Mouse (Mus musculus) forebrain, embryonic 12.5 days (tissue): ENCODE measurements at regions not wholly inside any gene's neighbourhood (a gene's known extent, or its start where the extent isn't known, plus 50 kb on each side); places are given as distances from the start of the nearest gene placed in this dataset.

ENCODE experiments used
- ATAC-seq: fragments of 200-750 bp; cut with Nextera tagmentation; 2 replicates; pipeline ENCODE4 v1.8.0; 2017; ENCODE audit warnings: moderate TSS enrichment; ENCODE audit not compliant: low FRiP score
- H3K27ac ChIP-seq: fragments of 300-500 bp; sonication (generic); 2 replicates; pipeline ENCODE4 v1.5.1; 2016; ENCODE audit warnings: mild to moderate bottlenecking
- H3K27me3 ChIP-seq: fragments of 300-500 bp; sonication (generic); 2 replicates; pipeline ENCODE4 v1.6.1; 2016; ENCODE audit warnings: mild to moderate bottlenecking
- H3K36me3 ChIP-seq: fragments of 300-500 bp; sonication (generic); replicated peaks from 2 replicates; pipeline ENCODE4 v1.6.1; 2016; ENCODE audit warnings: mild to moderate bottlenecking
- H3K4me1 ChIP-seq: fragments of 300-500 bp; sonication (generic); 2 replicates; pipeline ENCODE4 v1.6.1; 2016
- H3K4me2 ChIP-seq: fragments of 300-500 bp; sonication (generic); 2 replicates; pipeline ENCODE4 v1.6.1; 2016; ENCODE audit warnings: mild to moderate bottlenecking, moderate library complexity
- H3K4me3 ChIP-seq: fragments of 300-500 bp; sonication (generic); replicated peaks from 2 replicates; pipeline ENCODE4 v1.5.1; 2016; ENCODE audit warnings: mild to moderate bottlenecking
- H3K9ac ChIP-seq: fragments of 300-500 bp; sonication (generic); 2 replicates; pipeline ENCODE4 v1.6.1; 2016; ENCODE audit warnings: mild to moderate bottlenecking
- H3K9me3 ChIP-seq: fragments of 300-500 bp; sonication (generic); 2 replicates; pipeline ENCODE4 v1.6.1; 2016
- WGBS: fragments of 180-500 bp; shearing (Covaris S2); methylation state at CpG from one replicate; pipeline ENCODE4 v1.1.7; 2016; 5-methylcytosine and 5-hydroxymethylcytosine counted together

DNA sequence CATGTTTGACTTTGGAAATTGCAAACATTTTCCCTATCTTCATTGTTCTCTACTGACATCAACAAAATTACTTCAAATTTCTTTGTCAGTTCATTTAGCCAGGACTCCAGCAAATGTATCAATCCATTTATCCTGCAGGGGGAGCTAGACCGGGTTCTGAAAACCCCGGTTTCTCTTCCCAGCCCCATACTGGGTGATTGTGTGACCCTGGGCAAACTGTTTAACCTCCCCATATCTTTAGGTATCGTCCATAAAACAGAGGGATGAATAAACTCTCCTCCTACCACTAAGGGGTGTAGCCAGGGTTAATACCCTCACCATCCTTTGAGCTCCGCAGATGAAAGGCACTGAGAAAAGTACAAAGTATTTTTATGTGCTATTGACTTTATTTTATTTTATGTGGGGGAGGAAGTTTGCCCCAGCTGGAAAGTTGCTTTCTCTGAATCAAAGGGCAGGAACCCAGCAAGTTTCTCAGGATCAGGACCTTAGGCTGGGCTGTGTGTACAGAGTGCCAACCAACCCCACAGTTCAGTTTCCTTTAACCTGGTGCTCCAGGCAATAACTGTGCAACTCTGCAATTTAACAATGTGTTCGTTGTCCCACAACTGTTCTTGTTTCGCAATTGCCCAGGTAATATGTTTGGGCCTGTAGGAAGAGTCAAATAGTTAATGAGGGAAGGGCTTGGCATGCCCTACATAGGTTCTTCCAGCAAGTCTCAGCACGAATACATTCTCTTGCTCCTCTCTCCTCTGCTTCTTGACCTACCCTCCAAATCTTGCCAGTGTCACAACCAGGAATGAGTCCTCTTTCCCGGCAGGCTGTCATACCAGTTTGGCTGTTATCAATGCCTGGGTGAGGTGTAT, 696.1 kb upstream of the A1bg start:
- H3K27me3 ChIP-seq = no peaks in the 10 kb centered on the region
- H3K4me3 ChIP-seq = no peak overlapping the region
- 75% methylated on average over 8 of the region's 8 CpGs for WGBS
- ATAC-seq = no peak
- no peak overlapping the region for H3K27ac ChIP-seq
- no peak overlapping the region for H3K4me2 ChIP-seq
- H3K36me3 ChIP-seq = no peaks in the 10 kb centered on the region
- H3K4me1 ChIP-seq = no peaks in the 10 kb centered on the region
- H3K9ac ChIP-seq = no peak overlapping the region
- no peaks in the 10 kb centered on the region for H3K9me3 ChIP-seq

DNA sequence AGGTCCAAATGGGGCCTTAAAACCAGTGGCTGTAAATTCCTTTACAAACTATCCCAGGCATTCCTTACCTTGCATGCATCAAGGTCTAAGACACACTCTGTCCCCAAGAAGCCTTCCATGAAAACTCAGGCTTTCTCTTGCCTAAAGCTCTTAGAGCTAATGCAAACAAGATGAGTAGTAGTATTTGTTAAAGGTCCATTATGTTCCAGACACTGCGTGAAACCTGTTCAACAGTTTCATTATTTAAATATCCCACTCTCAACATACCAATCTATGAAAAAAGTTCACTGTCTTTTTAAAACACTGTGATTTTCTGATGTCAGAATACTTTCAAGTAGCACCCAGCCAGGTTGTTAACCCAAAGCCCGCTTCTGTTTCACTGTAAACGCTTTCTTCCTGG, 687.9 kb upstream of the A1bg start:
- Histone ChIP-seq H3K36me3 (no peaks in the 10 kb centered on the region), H3K9me3 (no peaks in the 10 kb centered on the region), H3K4me2 (no peak overlapping the region), H3K4me1 (no peaks in the 10 kb centered on the region), H3K4me3 (no peak overlapping the region), H3K9ac (no peak overlapping the region), H3K27ac (no peak overlapping the region), H3K27me3 (no peaks in the 10 kb centered on the region)
- no peak for ATAC-seq
- WGBS = 81% methylated on average over 3 of the region's 3 CpGs

- H3K4me1 ChIP-seq = no peaks in the 10 kb centered on the region
- H3K9me3 ChIP-seq = no peaks in the 10 kb centered on the region
- no peak overlapping the region for H3K4me2 ChIP-seq
- ATAC-seq = no peak
- H3K36me3 ChIP-seq = no peaks in the 10 kb centered on the region
- no peak overlapping the region for H3K9ac ChIP-seq
- no peaks in the 10 kb centered on the region for H3K27me3 ChIP-seq
- H3K27ac ChIP-seq = no peak overlapping the region
- H3K4me3 ChIP-seq = no peak overlapping the region
- 90% methylated on average over 6 of the region's 6 CpGs for WGBS
Measured at GRCm38 (mm10) chr15:61609656-61610055, 686.8 kb upstream of the A1bg start.

DNA sequence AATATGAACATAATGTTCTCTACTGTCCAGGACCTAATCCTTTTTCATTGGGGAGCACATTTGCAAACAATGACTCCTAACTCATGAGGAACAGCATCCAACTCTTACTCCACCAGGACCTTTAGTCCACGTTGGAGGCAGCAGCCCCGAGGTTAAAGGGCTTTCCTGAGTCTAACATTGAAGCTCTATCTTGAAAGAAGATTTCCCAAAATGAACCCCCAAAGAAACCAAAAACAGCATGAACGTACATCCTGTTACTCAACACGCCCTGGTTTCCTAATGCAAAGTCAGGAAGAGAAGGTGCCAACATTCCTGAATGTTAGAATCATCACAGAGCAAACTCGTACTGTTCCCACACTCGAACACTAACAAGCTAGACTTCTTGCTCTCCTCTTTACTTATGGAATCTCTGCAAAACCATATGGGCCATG, 685.5 kb upstream of the A1bg start:
- Histone ChIP-seq H3K27me3 (no peaks in the 10 kb centered on the region), H3K4me1 (no peaks in the 10 kb centered on the region), H3K9ac (no peak overlapping the region), H3K9me3 (no peaks in the 10 kb centered on the region), H3K36me3 (no peaks in the 10 kb centered on the region), H3K4me3 (no peak overlapping the region), H3K4me2 (no peak overlapping the region), H3K27ac (no peak overlapping the region)
- WGBS = 85% methylated on average over 6 of the region's 6 CpGs
- no peak for ATAC-seq

- Histone ChIP-seq H3K4me1 (no peaks in the 10 kb centered on the region), H3K9me3 (no peaks in the 10 kb centered on the region), H3K36me3 (no peaks in the 10 kb centered on the region), H3K27ac (no peak overlapping the region), H3K4me2 (no peak overlapping the region), H3K9ac (no peak overlapping the region), H3K4me3 (no peak overlapping the region), H3K27me3 (no peaks in the 10 kb centered on the region)
- 45% methylated on average over 6 of the region's 6 CpGs for WGBS
- ATAC-seq = no peak
Measured at GRCm38 (mm10) chr15:61599734-61600133, 676.9 kb upstream of the A1bg start.

GRCm38 (mm10) chr15:61596318-61596717, 673.5 kb upstream of the A1bg start:
- no peaks in the 10 kb centered on the region for H3K27me3 ChIP-seq
- no peak overlapping the region for H3K9ac ChIP-seq
- no peaks in the 10 kb centered on the region for H3K36me3 ChIP-seq
- no peaks in the 10 kb centered on the region for H3K9me3 ChIP-seq
- H3K27ac ChIP-seq = no peak overlapping the region
- H3K4me1 ChIP-seq = no peaks in the 10 kb centered on the region
- H3K4me2 ChIP-seq = no peak overlapping the region
- 77% methylated on average over 4 of the region's 4 CpGs for WGBS
- no peak for ATAC-seq
- H3K4me3 ChIP-seq = no peak overlapping the region

DNA sequence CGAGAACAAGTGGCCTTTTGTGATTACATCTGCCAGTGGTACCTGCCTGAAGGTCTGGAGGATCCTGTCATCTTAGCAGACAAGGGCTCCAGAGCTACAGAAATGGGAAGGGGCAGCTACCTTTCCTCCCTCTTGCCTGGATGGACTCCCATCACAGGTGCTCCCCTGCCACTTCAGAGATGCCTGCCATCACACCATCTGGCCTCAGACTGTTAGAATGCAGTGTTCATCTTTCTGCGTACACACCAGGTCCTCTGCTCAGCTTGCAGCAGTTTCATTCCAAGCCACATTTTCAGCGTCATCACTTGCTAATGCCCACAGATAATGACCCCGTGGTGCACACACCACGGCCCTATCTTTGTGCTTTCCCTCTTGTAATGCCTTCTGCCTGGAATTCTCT, 666.1 kb upstream of the A1bg start:
- Histone ChIP-seq H3K4me3 (no peak overlapping the region), H3K27me3 (no peaks in the 10 kb centered on the region), H3K27ac (no peak overlapping the region), H3K9me3 (no peaks in the 10 kb centered on the region), H3K4me2 (no peak overlapping the region), H3K9ac (no peak overlapping the region), H3K36me3 (no peaks in the 10 kb centered on the region), H3K4me1 (no peaks in the 10 kb centered on the region)
- 85% methylated on average over 5 of the region's 5 CpGs for WGBS
- no peak for ATAC-seq

GRCm38 (mm10) chr15:61582335-61582734, 659.5 kb upstream of the A1bg start:
- WGBS = 74% methylated on average over 2 of the region's 2 CpGs
- H3K27me3 ChIP-seq = no peaks in the 10 kb centered on the region
- ATAC-seq = no peak

DNA sequence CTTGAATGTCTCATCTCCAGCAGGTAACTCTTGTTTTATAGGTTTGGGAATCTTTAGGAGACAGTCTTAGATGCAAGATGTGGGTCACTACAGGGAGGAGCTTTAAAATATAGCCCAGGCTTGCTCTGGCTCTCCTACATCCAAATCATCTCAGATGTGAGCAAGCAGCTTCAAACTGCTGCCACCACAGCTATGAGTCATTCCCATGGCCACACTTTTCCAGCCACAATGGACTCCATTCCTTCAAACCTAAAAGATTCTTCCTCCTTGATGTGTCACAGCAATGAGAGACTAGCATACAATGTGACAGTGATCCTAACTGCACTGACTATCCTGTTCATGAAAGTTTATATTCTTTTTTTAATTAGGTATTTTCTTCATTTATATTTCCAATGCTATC, 640.5 kb upstream of the A1bg start:
- Histone ChIP-seq H3K4me1 (no peaks in the 10 kb centered on the region), H3K9me3 (no peaks in the 10 kb centered on the region), H3K27me3 (no peaks in the 10 kb centered on the region), H3K27ac (no peak overlapping the region), H3K9ac (no peak overlapping the region), H3K4me3 (no peak overlapping the region), H3K36me3 (no peaks in the 10 kb centered on the region), H3K4me2 (no peak overlapping the region)
- ATAC-seq = no peak

More at GRCm38 (mm10) chr15:61582335-61582734, 659.5 kb upstream of the A1bg start:
- no peaks in the 10 kb centered on the region for H3K36me3 ChIP-seq
- H3K9ac ChIP-seq = no peak overlapping the region
- no peak overlapping the region for H3K27ac ChIP-seq
- H3K4me3 ChIP-seq = no peak overlapping the region
- H3K4me2 ChIP-seq = no peak overlapping the region
- no peaks in the 10 kb centered on the region for H3K4me1 ChIP-seq
- H3K9me3 ChIP-seq = no peaks in the 10 kb centered on the region

GRCm38 (mm10) chr15:61562252-61562651, 639.4 kb upstream of the A1bg start:
- ATAC-seq = no peak
- Histone ChIP-seq H3K4me2 (no peak overlapping the region), H3K36me3 (no peaks in the 10 kb centered on the region), H3K27ac (no peak overlapping the region), H3K9ac (no peak overlapping the region), H3K9me3 (no peaks in the 10 kb centered on the region), H3K27me3 (no peaks in the 10 kb centered on the region), H3K4me1 (no peaks in the 10 kb centered on the region), H3K4me3 (no peak overlapping the region)
- 43% methylated on average over 2 of the region's 2 CpGs for WGBS

DNA sequence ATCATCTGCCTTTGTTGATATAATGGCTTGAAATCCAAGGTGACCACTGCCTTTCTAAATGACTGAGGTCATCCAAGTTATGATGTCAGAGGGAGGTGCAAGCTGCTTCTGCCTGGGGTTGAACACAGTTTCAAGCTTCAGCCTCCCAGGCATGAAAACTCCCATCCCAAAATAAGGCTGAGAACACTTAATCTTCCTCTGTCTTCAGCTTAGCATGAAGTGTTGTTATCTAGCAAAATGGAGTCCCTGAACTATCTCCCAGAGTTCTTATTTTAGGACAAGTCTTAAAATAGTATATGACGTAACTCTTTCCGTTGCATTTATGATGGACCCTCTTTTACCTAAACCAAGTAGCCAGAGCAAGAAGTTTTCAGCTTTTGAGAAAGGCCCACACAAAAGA, 631.1 kb upstream of the A1bg start:
- H3K4me3 ChIP-seq = no peak overlapping the region
- no peaks in the 10 kb centered on the region for H3K27me3 ChIP-seq
- H3K36me3 ChIP-seq = no peaks in the 10 kb centered on the region
- H3K4me2 ChIP-seq = no peak overlapping the region
- no peak for ATAC-seq
- H3K4me1 ChIP-seq = no peaks in the 10 kb centered on the region
- 94% methylated on average over 2 of the region's 2 CpGs for WGBS
- no peak overlapping the region for H3K9ac ChIP-seq
- H3K27ac ChIP-seq = no peak overlapping the region
- H3K9me3 ChIP-seq = no peaks in the 10 kb centered on the region

- Histone ChIP-seq H3K9ac (no peak overlapping the region), H3K36me3 (no peaks in the 10 kb centered on the region), H3K4me2 (no peak overlapping the region), H3K9me3 (no peaks in the 10 kb centered on the region), H3K27me3 (no peaks in the 10 kb centered on the region), H3K27ac (no peak overlapping the region), H3K4me1 (no peaks in the 10 kb centered on the region), H3K4me3 (no peak overlapping the region)
- WGBS = 58% methylated on average over 8 of the region's 8 CpGs
- ATAC-seq = no peak
Measured at GRCm38 (mm10) chr15:61553081-61553680, 630.4 kb upstream of the A1bg start.

GRCm38 (mm10) chr15:61551206-61551605, 628.4 kb upstream of the A1bg start:
- no peaks in the 10 kb centered on the region for H3K9me3 ChIP-seq
- no peak overlapping the region for H3K27ac ChIP-seq
- 84% methylated on average over 5 of the region's 5 CpGs for WGBS
- no peaks in the 10 kb centered on the region for H3K4me1 ChIP-seq
- no peak overlapping the region for H3K9ac ChIP-seq
- no peaks in the 10 kb centered on the region for H3K36me3 ChIP-seq
- ATAC-seq = no peak
- H3K4me2 ChIP-seq = no peak overlapping the region
- no peak overlapping the region for H3K4me3 ChIP-seq
- H3K27me3 ChIP-seq = no peaks in the 10 kb centered on the region
